Mouse (Mus musculus) liver, embryonic 11.5 days (tissue): ENCODE measurements around the gene Galntl6. TPM values are rescaled to one million over a fixed set of nuclear protein-coding genes. Genes with fewer than 3 reads are reported as not detected.

Experiments
- ATAC-seq: fragments of 200-750 bp; cut with Nextera tagmentation; replicated peaks from 2 replicates; pipeline ENCODE4 v1.8.0; 2017; ENCODE audit warnings: moderate number of reproducible peaks, mild to moderate bottlenecking, moderate TSS enrichment, moderate library complexity; ENCODE audit not compliant: low FRiP score
- DNase-seq: peaks from one replicate; pipeline ENCODE4 v3.0.0-alpha.2; 2017; ENCODE audit warnings: low spot score
- H3K27ac ChIP-seq: fragments of 300-500 bp; sonication (generic); 2 replicates; pipeline ENCODE4 v1.5.1; 2014; ENCODE audit warnings: mild to moderate bottlenecking, low read depth, low read length, control low read depth
- H3K27me3 ChIP-seq: fragments of 300-500 bp; sonication (generic); replicated peaks from 2 replicates; pipeline ENCODE4 v1.6.1; 2014; ENCODE audit warnings: low read length, mixed read lengths; ENCODE audit not compliant: control insufficient read depth, insufficient read depth
- H3K36me3 ChIP-seq: fragments of 300-500 bp; sonication (generic); 2 replicates; pipeline ENCODE4 v1.6.1; 2014; ENCODE audit warnings: mild to moderate bottlenecking, low read length, moderate library complexity, mixed read lengths; ENCODE audit not compliant: control insufficient read depth, insufficient read depth
- H3K4me1 ChIP-seq: fragments of 300-500 bp; sonication (generic); replicated peaks from 2 replicates; pipeline ENCODE4 v1.6.1; 2014; ENCODE audit warnings: low read length, mixed read lengths; ENCODE audit not compliant: control insufficient read depth, insufficient read depth
- H3K4me2 ChIP-seq: fragments of 300-500 bp; sonication (generic); 2 replicates; pipeline ENCODE4 v1.6.1; 2014; ENCODE audit warnings: mild to moderate bottlenecking, control low read depth, moderate library complexity
- H3K4me3 ChIP-seq: fragments of 300-500 bp; sonication (generic); 2 replicates; pipeline ENCODE4 v1.5.1; 2014; ENCODE audit warnings: low read depth, low read length, control low read depth
- H3K9ac ChIP-seq: fragments of 300-500 bp; sonication (generic); 2 replicates; pipeline ENCODE4 v1.6.1; 2014; ENCODE audit warnings: low read depth, low read length, control low read depth
- H3K9me3 ChIP-seq: fragments of 300-500 bp; sonication (generic); 2 replicates; pipeline ENCODE4 v1.6.1; 2016; ENCODE audit warnings: low read length, inconsistent platforms, mixed read lengths; ENCODE audit not compliant: control insufficient read depth
- WGBS: fragments of 180-500 bp; shearing (Covaris S2); extraction: QIAGEN DNeasy Blood & Tissue Kit; methylation state at CpG from one replicate; pipeline ENCODE4 v1.1.7; 2014; 5-methylcytosine and 5-hydroxymethylcytosine counted together
- polyA plus RNA-seq: library from polyadenylated mRNA; unstranded; fragments of >200 nt; fragmentation: Nextera tagmentation; extraction: Ambion mirVana; gene quantifications from 2 replicates; pipeline ENCODE4 v1.2.1, GENCODE M21; 2014

Galntl6 gene
- polyA plus RNA-seq, result 0.27 TPM in 2 replicates

- H3K9me3 ChIP-seq, result no peaks in the 10 kb centered on the region
- no peaks in the 10 kb centered on the region for H3K4me1 ChIP-seq
- peak within 1 kb of the TSS; percentile 51 for H3K4me3 ChIP-seq
- ATAC-seq (peak; percentile 15; the same call in 1 of the 2 replicates), DNase-seq (peak; percentile 36)
- no peaks in the 10 kb centered on the region for H3K36me3 ChIP-seq
- 1% methylated on average over 37 of the region's 37 CpGs for WGBS
- H3K27me3 ChIP-seq, result peaks cover 19% of the 10 kb centered on the region
- no peak within 1 kb of the TSS for H3K9ac ChIP-seq
- peak within 1 kb of the TSS; percentile 79 for H3K4me2 ChIP-seq
- H3K27ac ChIP-seq, result no peak within 1 kb of the TSS
Observed at GRCm38 (mm10) chr8:58912196-58912839, at the start of gene Galntl6. Gene Galntl6, minus strand, starts transcription at chr8:58912640.

DNA sequence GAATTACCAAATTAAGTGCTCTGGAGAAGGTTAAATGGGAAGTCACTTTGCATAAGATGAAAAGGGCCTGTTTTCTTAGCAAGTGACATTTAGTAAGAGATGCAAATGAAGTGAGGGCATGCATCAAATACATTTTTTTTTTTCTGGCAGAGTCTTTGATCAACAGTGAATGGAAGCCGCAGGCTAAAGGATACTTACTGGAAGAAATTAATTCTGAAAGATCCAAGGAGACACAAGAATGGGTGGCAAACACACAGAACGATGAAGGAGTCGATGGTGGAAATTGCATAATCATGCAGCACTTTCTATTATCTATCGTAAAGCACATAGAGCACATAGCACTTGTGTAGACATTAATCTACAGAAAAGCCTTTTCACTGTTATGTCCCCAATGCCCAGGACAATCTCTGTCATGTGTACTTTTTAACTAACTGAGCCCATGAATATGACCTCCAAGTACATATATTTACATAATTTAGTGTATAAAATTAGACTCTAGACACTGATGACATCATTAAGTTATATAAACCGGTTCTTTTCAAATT, 44.8 kb upstream of the Galntl6 start:
- WGBS, result 86% methylated on average over 5 of the region's 5 CpGs
- Histone ChIP-seq H3K4me1 (no peaks in the 10 kb centered on the region), H3K9me3 (no peaks in the 10 kb centered on the region), H3K4me3 (no peak overlapping the region), H3K27ac (no peak overlapping the region), H3K27me3 (no peaks in the 10 kb centered on the region), H3K4me2 (no peak overlapping the region), H3K36me3 (no peaks in the 10 kb centered on the region), H3K9ac (no peak overlapping the region)
- DNase-seq (no peak), ATAC-seq (no peak)

- H3K4me3 ChIP-seq, result no peak overlapping the region
- H3K27me3 ChIP-seq, result no peaks in the 10 kb centered on the region
- no peaks in the 10 kb centered on the region for H3K36me3 ChIP-seq
- no peaks in the 10 kb centered on the region for H3K4me1 ChIP-seq
- H3K9me3 ChIP-seq, result no peaks in the 10 kb centered on the region
- H3K27ac ChIP-seq, result no peak overlapping the region
- no peak overlapping the region for H3K4me2 ChIP-seq
- H3K9ac ChIP-seq, result no peak overlapping the region
- ATAC-seq (no peak), DNase-seq (no peak)
- WGBS, result 84% methylated on average over 4 of the region's 4 CpGs
Observed at GRCm38 (mm10) chr8:58943773-58944172, 31.3 kb upstream of the Galntl6 start.

- no peak for ATAC-seq
- no peak overlapping the region for H3K4me2 ChIP-seq
- no peak overlapping the region for H3K4me3 ChIP-seq
- no peaks in the 10 kb centered on the region for H3K36me3 ChIP-seq
- no peaks in the 10 kb centered on the region for H3K27me3 ChIP-seq
- no peaks in the 10 kb centered on the region for H3K4me1 ChIP-seq
- H3K9me3 ChIP-seq, result no peaks in the 10 kb centered on the region
- no peak overlapping the region for H3K27ac ChIP-seq
- no peak overlapping the region for H3K9ac ChIP-seq
- 83% methylated on average over 1 of the region's 1 CpGs for WGBS
- DNase-seq, result no peak
Observed at GRCm38 (mm10) chr8:58931066-58931465, 18.6 kb upstream of the Galntl6 start.

GRCm38 (mm10) chr8:58915142-58915541, 2.7 kb upstream of the Galntl6 start:
- no peak overlapping the region for H3K27ac ChIP-seq
- H3K27me3 ChIP-seq, result peaks cover 19% of the 10 kb centered on the region
- H3K36me3 ChIP-seq, result no peaks in the 10 kb centered on the region
- no peak overlapping the region for H3K4me3 ChIP-seq
- no peak for DNase-seq
- H3K9ac ChIP-seq, result no peak overlapping the region
- no peaks in the 10 kb centered on the region for H3K9me3 ChIP-seq
- H3K4me1 ChIP-seq, result no peaks in the 10 kb centered on the region
- 60% methylated on average over 2 of the region's 2 CpGs for WGBS
- no peak overlapping the region for H3K4me2 ChIP-seq
- no peak for ATAC-seq

DNA sequence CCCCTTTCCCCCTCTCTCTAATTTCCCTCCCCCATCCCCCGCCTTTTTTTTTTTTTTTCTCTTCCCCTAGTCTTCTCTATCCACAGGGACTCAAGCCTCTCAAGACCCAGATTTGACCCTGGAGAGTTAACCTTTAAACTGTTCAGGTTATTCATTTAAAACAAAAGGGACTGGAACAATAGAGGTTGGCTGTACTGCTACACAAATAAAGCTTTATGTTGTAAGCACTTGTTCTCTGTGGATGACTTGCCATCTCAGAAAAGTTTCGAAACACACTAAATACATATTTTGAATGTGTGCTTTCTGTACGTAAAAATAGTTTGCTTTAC, 1.2 kb upstream of the Galntl6 start:
- 80% methylated on average over 2 of the region's 3 CpGs for WGBS
- ATAC-seq (no peak), DNase-seq (no peak)
- Histone ChIP-seq H3K4me2 (no peak overlapping the region), H3K27ac (no peak overlapping the region), H3K9me3 (no peaks in the 10 kb centered on the region), H3K4me1 (no peaks in the 10 kb centered on the region), H3K27me3 (peaks cover 19% of the 10 kb centered on the region), H3K36me3 (no peaks in the 10 kb centered on the region), H3K4me3 (no peak overlapping the region), H3K9ac (no peak overlapping the region)

GRCm38 (mm10) chr8:58912840-58913639, 600 bp upstream of the Galntl6 start:
- no peaks in the 10 kb centered on the region for H3K4me1 ChIP-seq
- DNase-seq (peak; percentile 34), ATAC-seq (peak; percentile 26; the same call in 1 of the 2 replicates)
- no peak overlapping the region for H3K9ac ChIP-seq
- H3K4me2 ChIP-seq, result peak overlapping the region; percentile 79
- H3K4me3 ChIP-seq, result peak overlapping the region; percentile 51
- H3K27me3 ChIP-seq, result peaks cover 19% of the 10 kb centered on the region
- H3K9me3 ChIP-seq, result no peaks in the 10 kb centered on the region
- WGBS, result 4% methylated on average over 30 of the region's 30 CpGs
- H3K36me3 ChIP-seq, result no peaks in the 10 kb centered on the region
- H3K27ac ChIP-seq, result no peak overlapping the region

DNA sequence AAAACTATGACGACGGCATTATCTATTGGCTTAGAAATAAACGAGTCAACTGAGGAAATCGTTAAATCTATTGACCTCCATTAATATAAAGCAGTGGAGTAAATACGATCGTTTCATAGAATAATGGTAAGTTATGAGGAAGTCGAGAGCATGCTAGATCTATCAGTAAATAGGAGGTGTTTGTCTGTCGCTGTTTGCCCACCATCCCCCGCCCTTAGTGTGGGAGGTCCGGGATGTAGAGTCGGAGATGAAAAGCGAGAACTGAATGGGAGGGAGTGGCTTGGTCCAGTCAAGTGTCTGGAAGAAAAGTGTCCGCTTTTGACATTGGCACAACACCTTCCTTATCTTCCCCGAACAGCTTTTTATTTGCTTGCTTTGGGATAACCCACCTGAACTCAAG, 763 bp downstream of the Galntl6 start, which contains the start of gene BC030500:
Gene BC030500 (plus strand): TSS at position 79 of the 400 bp plus-strand sequence.
- Histone ChIP-seq H3K27ac (no peak within 1 kb of the TSS), H3K9me3 (no peaks in the 10 kb centered on the region), H3K27me3 (peaks cover 19% of the 10 kb centered on the region), H3K9ac (no peak within 1 kb of the TSS), H3K4me3 (peak within 1 kb of the TSS; percentile 51), H3K4me2 (peak within 1 kb of the TSS; percentile 79), H3K36me3 (no peaks in the 10 kb centered on the region), H3K4me1 (no peaks in the 10 kb centered on the region)
- no peak for ATAC-seq
- no peak for DNase-seq
- WGBS, result 15% methylated on average over 14 of the region's 14 CpGs
